Mouse (Mus musculus) hindbrain, embryonic 12.5 days (tissue): ENCODE measurements around the gene 2210017I01Rik. TPM values are rescaled to one million over a fixed set of nuclear protein-coding genes. Genes with fewer than 3 reads are reported as not detected.

Experiments
- ATAC-seq: fragments of 200-750 bp; cut with Nextera tagmentation; 2 replicates; pipeline ENCODE4 v1.8.0; 2017; ENCODE audit warnings: moderate TSS enrichment; ENCODE audit not compliant: low FRiP score
- H3K27ac ChIP-seq: fragments of 300-500 bp; sonication (generic); 2 replicates; pipeline ENCODE4 v1.5.1; 2016; ENCODE audit warnings: mild to moderate bottlenecking
- H3K27me3 ChIP-seq: fragments of 300-500 bp; sonication (generic); 2 replicates; pipeline ENCODE4 v1.6.1; 2016; ENCODE audit warnings: mild to moderate bottlenecking
- H3K36me3 ChIP-seq: fragments of 300-500 bp; sonication (generic); 2 replicates; pipeline ENCODE4 v1.6.1; 2016; ENCODE audit warnings: mild to moderate bottlenecking
- H3K4me1 ChIP-seq: fragments of 300-500 bp; sonication (generic); 2 replicates; pipeline ENCODE4 v1.6.1; 2016
- H3K4me2 ChIP-seq: fragments of 300-500 bp; sonication (generic); replicated peaks from 2 replicates; pipeline ENCODE4 v1.6.1; 2016; ENCODE audit warnings: mild to moderate bottlenecking
- H3K4me3 ChIP-seq: fragments of 300-500 bp; sonication (generic); 2 replicates; pipeline ENCODE4 v1.5.1; 2016; ENCODE audit warnings: mild to moderate bottlenecking
- H3K9ac ChIP-seq: fragments of 300-500 bp; sonication (generic); 2 replicates; pipeline ENCODE4 v1.6.1; 2016; ENCODE audit warnings: mild to moderate bottlenecking, moderate library complexity
- H3K9me3 ChIP-seq: fragments of 300-500 bp; sonication (generic); replicated peaks from 2 replicates; pipeline ENCODE4 v1.6.1; 2016; ENCODE audit warnings: mild to moderate bottlenecking
- WGBS: fragments of 180-500 bp; shearing (Covaris S2); methylation state at CpG from one replicate; pipeline ENCODE4 v1.1.7; 2016; 5-methylcytosine and 5-hydroxymethylcytosine counted together
- polyA plus RNA-seq: library from polyadenylated mRNA; unstranded; fragments of >200 nt; fragmentation: Nextera tagmentation; extraction: Ambion mirVana; gene quantifications from 2 replicates; pipeline ENCODE4 v1.2.1, GENCODE M21; 2016

2210017I01Rik gene
- polyA plus RNA-seq, 1 experiment from 2014 or later: not detected

DNA sequence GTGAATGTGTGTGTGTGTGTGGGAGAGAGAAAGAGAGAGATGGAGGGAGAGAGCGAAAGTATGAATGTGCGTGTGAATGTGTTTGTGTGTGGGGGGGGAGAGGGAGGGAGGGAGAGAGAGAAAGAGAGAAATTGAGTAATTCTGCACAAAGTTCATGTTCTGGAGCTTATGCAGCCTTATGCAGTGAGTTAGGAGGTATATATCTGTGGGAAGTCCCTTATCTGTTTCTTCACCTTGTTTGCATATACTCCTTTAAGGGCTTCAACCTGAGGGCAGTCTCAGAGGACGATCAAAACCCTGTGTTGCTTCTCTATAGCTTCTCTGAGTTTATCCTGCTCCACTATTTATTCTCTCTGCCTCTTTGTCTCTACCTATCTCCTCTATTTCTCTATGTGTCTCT, 20.1 kb downstream of the 2210017I01Rik start:
- Histone ChIP-seq H3K4me3 (no peak overlapping the region), H3K27me3 (no peaks in the 10 kb centered on the region), H3K9ac (no peak overlapping the region), H3K9me3 (no peaks in the 10 kb centered on the region), H3K36me3 (no peaks in the 10 kb centered on the region), H3K4me2 (no peak overlapping the region), H3K27ac (no peak overlapping the region), H3K4me1 (no peaks in the 10 kb centered on the region)
- 90% methylated on average over 3 of the region's 3 CpGs for WGBS
- no peak for ATAC-seq

DNA sequence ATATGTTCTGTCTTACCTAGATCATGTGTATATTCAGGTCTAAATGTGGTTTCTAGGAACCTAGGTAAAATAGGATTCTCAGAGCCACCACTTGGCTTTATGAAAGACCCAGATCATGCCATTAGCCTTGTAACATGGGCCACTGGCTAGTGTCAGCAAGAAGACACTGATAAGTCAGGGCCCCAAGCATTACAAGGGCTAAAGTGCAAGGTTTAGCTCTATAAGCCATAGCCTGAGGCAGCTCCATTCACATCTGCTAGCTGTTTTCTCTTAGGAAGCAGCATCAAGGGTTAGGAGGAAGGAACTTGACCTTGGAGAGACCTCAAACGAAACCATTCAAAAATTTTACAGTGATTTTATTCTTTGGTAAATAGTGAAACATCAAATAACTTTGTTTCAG, 22.2 kb downstream of the 2210017I01Rik start:
- Histone ChIP-seq H3K36me3 (no peaks in the 10 kb centered on the region), H3K4me1 (no peaks in the 10 kb centered on the region), H3K27me3 (no peaks in the 10 kb centered on the region), H3K27ac (no peak overlapping the region), H3K4me3 (no peak overlapping the region), H3K9ac (no peak overlapping the region), H3K4me2 (no peak overlapping the region), H3K9me3 (no peaks in the 10 kb centered on the region)
- no peak for ATAC-seq
- 73% methylated on average over 1 of the region's 1 CpGs for whole genome bisulfite sequencing

DNA sequence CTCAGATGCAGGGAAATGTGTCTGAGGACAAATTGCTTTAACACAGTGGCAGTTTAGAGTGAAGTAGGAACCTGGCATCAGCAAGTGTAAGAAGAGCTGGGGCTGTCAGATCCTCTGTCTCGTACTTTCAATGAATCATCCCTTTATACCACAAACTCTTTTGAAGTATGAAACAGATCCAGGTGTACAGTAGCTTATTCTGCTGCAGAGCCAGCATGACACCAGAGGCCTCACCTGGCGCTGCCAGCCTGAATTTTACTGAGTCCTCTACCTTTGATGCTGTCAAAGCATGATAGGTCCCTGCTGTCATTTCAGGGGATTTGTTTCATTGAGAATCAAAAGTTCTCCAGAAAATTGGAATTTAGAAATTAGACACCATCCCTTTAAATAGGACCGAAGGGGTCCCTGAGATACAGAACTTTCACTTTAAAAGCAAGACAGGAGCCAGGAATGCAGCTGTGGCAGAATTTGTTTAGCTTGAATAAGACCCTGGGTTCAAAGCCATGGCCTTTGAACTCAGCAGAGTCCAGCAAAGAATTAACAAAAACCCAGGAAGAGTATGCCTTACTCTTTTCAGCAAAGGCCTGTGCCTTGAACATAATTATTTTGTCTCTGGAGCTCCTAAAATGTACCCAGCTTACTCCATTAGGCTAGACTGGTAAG, 24.0 kb downstream of the 2210017I01Rik start:
- H3K4me1 ChIP-seq: no peaks in the 10 kb centered on the region
- no peaks in the 10 kb centered on the region for H3K27me3 ChIP-seq
- H3K9me3 ChIP-seq: no peaks in the 10 kb centered on the region
- no peak overlapping the region for H3K4me3 ChIP-seq
- no peak overlapping the region for H3K9ac ChIP-seq
- H3K4me2 ChIP-seq: no peak overlapping the region
- no peaks in the 10 kb centered on the region for H3K36me3 ChIP-seq
- WGBS: 64% methylated on average over 3 of the region's 3 CpGs
- no peak overlapping the region for H3K27ac ChIP-seq
- ATAC-seq: no peak

DNA sequence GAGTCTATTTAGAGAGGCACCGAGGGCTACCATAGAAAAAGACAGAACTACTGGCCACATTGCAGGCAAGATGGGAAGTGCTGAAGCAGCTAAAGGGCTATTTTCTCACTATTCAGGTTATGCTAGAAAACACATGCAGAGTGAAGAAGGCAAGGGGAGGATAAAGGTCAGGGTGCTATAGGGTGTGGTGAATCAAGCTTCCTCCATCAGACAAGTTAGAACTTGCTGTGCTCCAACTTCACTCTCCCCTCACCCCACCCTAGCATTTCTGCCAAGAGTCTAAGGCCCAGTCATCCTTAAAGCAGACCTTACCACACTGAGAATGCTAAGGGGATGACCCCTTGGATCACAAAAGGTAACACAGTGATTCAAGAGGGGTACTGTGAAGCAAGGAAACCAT, 27.8 kb downstream of the 2210017I01Rik start:
- no peak overlapping the region for H3K4me3 ChIP-seq
- no peak for ATAC-seq
- H3K36me3 ChIP-seq: no peaks in the 10 kb centered on the region
- WGBS: 79% methylated on average over 1 of the region's 1 CpGs
- no peaks in the 10 kb centered on the region for H3K4me1 ChIP-seq
- H3K9ac ChIP-seq: no peak overlapping the region
- H3K27me3 ChIP-seq: no peaks in the 10 kb centered on the region
- no peaks in the 10 kb centered on the region for H3K9me3 ChIP-seq
- no peak overlapping the region for H3K27ac ChIP-seq
- no peak overlapping the region for H3K4me2 ChIP-seq

DNA sequence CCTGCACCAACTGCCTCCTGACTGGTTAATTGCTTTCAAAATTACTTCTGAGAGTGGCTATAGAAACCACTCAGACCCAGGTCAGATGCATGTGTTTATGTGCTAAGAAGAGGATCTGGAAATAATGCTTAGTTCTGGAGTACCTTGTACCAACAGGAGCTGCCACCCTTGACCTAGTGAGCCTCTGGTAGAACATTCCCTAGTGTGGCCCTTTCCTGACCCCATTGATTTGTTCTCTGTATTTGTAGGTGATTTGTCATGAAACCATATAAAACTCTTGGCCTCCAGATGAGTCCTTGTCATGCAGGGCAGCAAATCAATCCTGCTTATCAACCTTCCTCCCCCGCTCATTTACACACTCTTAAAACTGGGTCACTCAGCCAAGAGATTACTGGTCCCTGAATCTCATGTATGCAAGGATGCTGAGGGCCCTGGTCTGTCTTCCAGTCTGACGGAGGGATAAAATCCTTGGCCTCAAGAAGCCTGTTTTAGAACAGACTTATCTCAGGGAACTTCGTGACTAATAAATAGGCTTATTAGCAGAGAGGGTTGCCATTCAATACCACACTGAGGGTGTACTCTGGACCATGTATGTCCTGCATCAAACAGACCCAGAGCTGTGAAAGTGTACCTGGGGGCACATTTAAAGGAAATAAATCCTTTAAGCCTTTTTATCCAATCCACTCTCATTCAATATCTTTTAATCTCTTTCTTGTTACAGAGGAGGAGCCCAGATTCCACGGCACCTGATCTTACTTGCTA, 28.5 kb downstream of the 2210017I01Rik start:
- no peak for ATAC-seq
- Histone ChIP-seq H3K27me3 (no peaks in the 10 kb centered on the region), H3K9me3 (no peaks in the 10 kb centered on the region), H3K4me2 (no peak overlapping the region), H3K27ac (no peak overlapping the region), H3K9ac (no peak overlapping the region), H3K36me3 (no peaks in the 10 kb centered on the region), H3K4me3 (no peak overlapping the region), H3K4me1 (no peaks in the 10 kb centered on the region)
- 76% methylated on average over 4 of the region's 4 CpGs for WGBS

DNA sequence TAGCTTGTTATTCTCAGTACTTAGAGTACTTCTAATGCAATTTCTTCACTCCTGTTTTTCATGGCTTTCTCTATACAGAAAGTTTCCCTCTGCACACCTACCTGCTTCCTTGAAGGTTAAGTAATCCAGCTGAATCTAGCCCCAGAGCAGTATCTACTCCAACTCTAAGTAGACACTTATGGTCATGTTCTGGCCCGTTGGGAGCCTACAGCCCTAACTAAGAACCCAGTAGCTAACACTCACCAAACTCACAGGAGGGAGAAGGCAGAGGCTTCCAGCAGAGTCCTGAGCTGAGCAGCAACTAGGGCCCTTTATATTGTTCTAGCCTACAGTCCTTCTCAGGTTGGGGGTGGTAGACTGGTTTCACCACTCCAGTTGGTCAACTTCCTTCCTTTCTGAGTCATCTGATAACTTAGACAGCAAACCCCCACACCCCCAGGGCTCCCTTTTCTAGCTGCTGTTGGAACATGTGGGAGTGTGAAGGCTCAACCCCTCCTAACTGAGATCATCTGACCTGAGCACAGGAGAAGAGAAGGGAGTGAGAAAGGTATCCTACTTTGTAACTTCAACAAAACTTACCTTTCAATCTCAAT, 33.7 kb downstream of the 2210017I01Rik start, which contains the start of gene Ivl:
Ivl (minus strand) TSS at position 287 of the 593 bp plus-strand sequence.
- Histone ChIP-seq H3K27me3 (no peaks in the 10 kb centered on the region), H3K4me1 (no peaks in the 10 kb centered on the region), H3K4me2 (no peak within 1 kb of the TSS), H3K9ac (no peak within 1 kb of the TSS), H3K9me3 (no peaks in the 10 kb centered on the region), H3K4me3 (no peak within 1 kb of the TSS), H3K27ac (no peak within 1 kb of the TSS), H3K36me3 (no peaks in the 10 kb centered on the region)
- 81% methylated on average over 1 of the region's 1 CpGs for WGBS
- ATAC-seq: no peak

DNA sequence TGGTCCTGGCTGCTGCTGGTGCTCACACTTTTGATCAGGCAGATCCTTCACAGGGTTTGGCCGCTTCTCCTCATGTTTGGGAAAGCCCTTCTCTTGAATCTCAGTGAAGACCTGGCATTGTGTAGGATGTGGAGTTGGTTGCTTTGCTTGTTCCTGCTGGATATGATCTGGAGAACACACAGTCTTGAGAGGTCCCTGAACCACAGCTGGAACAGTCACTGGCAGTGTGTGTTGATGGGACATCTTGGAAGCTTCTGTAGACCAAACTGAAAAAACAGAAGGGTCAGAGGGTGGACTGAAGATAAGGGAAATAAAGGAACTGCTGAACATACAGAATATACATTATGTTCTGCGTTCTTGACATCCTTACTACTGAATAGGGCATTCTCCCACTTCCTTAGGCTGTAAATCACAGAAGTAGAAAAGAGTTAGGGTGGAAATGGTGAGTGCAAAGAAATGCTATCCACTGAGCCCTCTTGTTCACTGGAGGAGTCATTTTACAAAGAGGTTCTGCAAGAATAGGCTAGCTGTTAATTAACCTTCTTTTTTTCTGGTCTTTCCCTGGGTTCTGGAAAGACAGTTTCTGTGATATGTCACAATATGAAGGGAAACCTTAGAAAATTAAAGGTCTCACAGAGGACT, 34.7 kb downstream of the 2210017I01Rik start:
- no peak overlapping the region for H3K9ac ChIP-seq

DNA sequence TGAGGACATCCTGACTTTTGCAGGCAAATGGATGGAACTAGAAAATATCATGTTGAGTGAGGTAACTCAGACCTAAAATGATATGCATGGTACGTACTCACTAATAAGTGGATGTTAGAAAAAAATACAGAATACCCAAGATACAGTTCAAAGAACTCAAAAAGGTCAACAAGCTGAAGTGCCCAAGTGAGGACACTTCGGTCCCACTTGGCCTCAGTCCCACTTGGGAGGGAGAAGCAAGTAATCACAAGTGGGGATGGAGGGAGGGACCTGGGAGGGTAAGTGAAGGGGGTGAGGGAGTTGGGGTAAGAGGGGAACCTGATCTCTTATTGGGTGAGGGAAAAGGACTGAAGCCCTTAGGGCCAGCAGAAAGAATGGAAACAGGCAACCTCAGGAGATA, 38.5 kb downstream of the 2210017I01Rik start:
- WGBS: 94% methylated on average over 2 of the region's 2 CpGs

More for the DNA sequence above, 34.7 kb downstream of the 2210017I01Rik start:
- ATAC-seq: no peak
- Histone ChIP-seq H3K27ac (no peak overlapping the region), H3K4me3 (no peak overlapping the region), H3K4me1 (no peaks in the 10 kb centered on the region), H3K9me3 (no peaks in the 10 kb centered on the region), H3K27me3 (no peaks in the 10 kb centered on the region), H3K4me2 (no peak overlapping the region), H3K36me3 (no peaks in the 10 kb centered on the region)
- 58% methylated on average over 2 of the region's 2 CpGs for WGBS

DNA sequence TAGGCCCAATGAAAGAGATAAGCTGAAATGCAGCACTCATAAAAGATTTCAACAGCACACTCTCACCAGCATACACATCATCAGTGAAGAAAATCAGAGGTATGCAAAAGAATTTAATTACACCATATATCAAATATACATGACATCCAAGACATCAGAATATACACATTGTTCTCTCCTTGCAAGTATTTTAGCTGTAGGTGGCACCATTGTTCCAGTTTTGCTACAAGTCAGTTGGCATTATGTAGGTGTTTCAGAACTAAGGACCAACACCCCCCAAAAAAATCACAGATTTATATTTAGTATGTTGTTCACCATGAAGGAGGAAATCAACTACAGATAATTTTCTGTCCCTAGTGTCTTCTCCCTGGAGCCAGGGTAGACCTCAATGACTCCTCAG, 41.9 kb downstream of the 2210017I01Rik start:
- no peaks in the 10 kb centered on the region for H3K27me3 ChIP-seq
- no peaks in the 10 kb centered on the region for H3K4me1 ChIP-seq
- no peak overlapping the region for H3K4me3 ChIP-seq
- H3K9ac ChIP-seq: no peak overlapping the region
- no peaks in the 10 kb centered on the region for H3K9me3 ChIP-seq
- ATAC-seq: no peak
- no peak overlapping the region for H3K27ac ChIP-seq
- no peaks in the 10 kb centered on the region for H3K36me3 ChIP-seq
- no peak overlapping the region for H3K4me2 ChIP-seq

More for the DNA sequence above, 38.5 kb downstream of the 2210017I01Rik start:
- Histone ChIP-seq H3K4me2 (no peak overlapping the region), H3K27ac (no peak overlapping the region), H3K4me1 (no peaks in the 10 kb centered on the region), H3K9ac (no peak overlapping the region), H3K4me3 (no peak overlapping the region), H3K9me3 (no peaks in the 10 kb centered on the region), H3K36me3 (no peaks in the 10 kb centered on the region), H3K27me3 (no peaks in the 10 kb centered on the region)
- ATAC-seq: no peak

Other genes with a start within 250 kb of the 2210017I01Rik start
- not detected in 2 replicates for gene Sprr2f, start 242.3 kb downstream of the 2210017I01Rik start, polyA plus RNA-seq
- gene Sprr2h, start 221.8 kb downstream of the 2210017I01Rik start, polyA plus RNA-seq: not detected in 2 replicates
- not detected in 2 replicates for gene Sprr2i, start 199.5 kb downstream of the 2210017I01Rik start, polyA plus RNA-seq
- not detected in 2 replicates for gene Sprr2j-ps, start 189.4 kb downstream of the 2210017I01Rik start, polyA plus RNA-seq
- 8.3 and 10.0 TPM in 2 replicates for gene Gm9774, start 178.1 kb downstream of the 2210017I01Rik start, polyA plus RNA-seq
- not detected in 2 replicates for gene Sprr2k, start 174.9 kb downstream of the 2210017I01Rik start, polyA plus RNA-seq
- gene Sprr1b, start 168.7 kb downstream of the 2210017I01Rik start, polyA plus RNA-seq: not detected in 2 replicates
- not detected in 2 replicates for gene Sprr3, start 148.8 kb downstream of the 2210017I01Rik start, polyA plus RNA-seq
- gene Sprr1a, start 121.6 kb downstream of the 2210017I01Rik start, polyA plus RNA-seq: not detected in 2 replicates
- not detected in 2 replicates for gene Sprr4, start 107.0 kb downstream of the 2210017I01Rik start, polyA plus RNA-seq
- not detected in 2 replicates for gene 2310046K23Rik, start 73.0 kb downstream of the 2210017I01Rik start, polyA plus RNA-seq
- 0.14 TPM in 1 of 2 replicates, not detected in the other for gene Ivl, start 33.8 kb downstream of the 2210017I01Rik start, polyA plus RNA-seq
- not detected in 2 replicates for gene Smcp, start 18.5 kb downstream of the 2210017I01Rik start, polyA plus RNA-seq
- gene Lce6a, start 14.2 kb upstream of the 2210017I01Rik start, polyA plus RNA-seq: not detected in 2 replicates
- gene Lce1a1, start 40.8 kb upstream of the 2210017I01Rik start, polyA plus RNA-seq: not detected in 2 replicates
- not detected in 2 replicates for gene Lce1b, start 49.4 kb upstream of the 2210017I01Rik start, polyA plus RNA-seq
- not detected in 2 replicates for gene Lce1a2, start 62.8 kb upstream of the 2210017I01Rik start, polyA plus RNA-seq
- gene Lce1c, start 71.8 kb upstream of the 2210017I01Rik start, polyA plus RNA-seq: not detected in 2 replicates
- not detected in 2 replicates for gene Lce1d, start 79.7 kb upstream of the 2210017I01Rik start, polyA plus RNA-seq
- gene Lce1e, start 101.6 kb upstream of the 2210017I01Rik start, polyA plus RNA-seq: not detected in 2 replicates
- not detected in 2 replicates for gene Lce1f, start 112.9 kb upstream of the 2210017I01Rik start, polyA plus RNA-seq
- not detected in 2 replicates for gene Gm38119, start 131.6 kb upstream of the 2210017I01Rik start, polyA plus RNA-seq
- not detected in 2 replicates for gene Lce1g, start 144.8 kb upstream of the 2210017I01Rik start, polyA plus RNA-seq
- gene Lce1h, start 157.6 kb upstream of the 2210017I01Rik start, polyA plus RNA-seq: not detected in 2 replicates
- not detected in 2 replicates for gene Lce1i, start 171.4 kb upstream of the 2210017I01Rik start, polyA plus RNA-seq
- gene Lce1j, start 183.0 kb upstream of the 2210017I01Rik start, polyA plus RNA-seq: not detected in 2 replicates
- gene Lce1k, start 200.4 kb upstream of the 2210017I01Rik start, polyA plus RNA-seq: not detected in 2 replicates
- gene Kprp, start 219.8 kb upstream of the 2210017I01Rik start, polyA plus RNA-seq: not detected in 2 replicates
- gene Lce1l, start 243.8 kb upstream of the 2210017I01Rik start, polyA plus RNA-seq: not detected in 2 replicates